Comparison of ENCODE assay signal across 11 mouse cellular contexts in genomic region chr12:12993894-12994714, GRCm38 (mm10). TPM values are rescaled to one million over a fixed set of nuclear protein-coding genes. Genes with fewer than 3 reads are reported as not detected.
DNase-seq lines count a peak whose midpoint lies in the region; ATAC-seq and TF ChIP-seq lines count a peak whose summit lies in the region.
"Had no signal": no experiment of that assay in that cellular context is flagged by ENCODE, and none has a peak within 500 bp of the region (broad histone marks: within the 10 kb centered on the region; RNA-seq: fewer than 3 reads in every experiment).

No protein-coding gene starts in this region.

- TF ChIP-seq CTCF in kidney, adult 2 months (conservative IDR thresholded peaks at IDR 0.05; ENCODE audit: insufficient read depth, insufficient read length, low read depth, low read length): no peak
- no peak for TF ChIP-seq CTCF in heart, adult 2 months (IDR thresholded peaks at IDR 0.05)
- TF ChIP-seq CTCF in lung, postnatal 0 days (IDR thresholded peaks at IDR 0.05): no peak
- no peak for TF ChIP-seq CTCF in intestine, postnatal 0 days (IDR thresholded peaks at IDR 0.05; ENCODE audit: low read depth)

- DNase-seq in kidney, adult 2 months: peak; percentile 4
- DNase-seq in kidney, postnatal 25 days: no peak
- DNase-seq in embryo, embryonic 10 days (ENCODE audit: low spot score): peak; percentile 74
- peak; percentile 22 to 48 for DNase-seq in heart, adult 2 months
- DNase-seq in lung, postnatal 0 days (ENCODE audit: low spot score): peak; percentile 50
- DNase-seq in layer of hippocampus, postnatal 14 days (ENCODE audit: low spot score in 2 of 2): no peak
- DNase-seq in thymus, postnatal 0 days (ENCODE audit: low spot score): no peak
- DNase-seq: liver had no signal

- H3K27me3 ChIP-seq in kidney, adult 2 months (replicated peaks; ENCODE audit: control insufficient read depth, insufficient read depth, low read length): no peaks in the 10 kb centered on the region
- H3K27me3 ChIP-seq in heart, adult 2 months (ENCODE audit: control insufficient read depth, insufficient read depth, low read length): no peaks in the 10 kb centered on the region
- H3K27me3 ChIP-seq in lung, postnatal 0 days (replicated peaks; ENCODE audit: insufficient read depth, low read length): no peaks in the 10 kb centered on the region
- H3K27me3 ChIP-seq in intestine, postnatal 0 days (replicated peaks; ENCODE audit: control insufficient read depth, insufficient read depth, low read length): no peaks in the 10 kb centered on the region
- H3K27me3 ChIP-seq: embryonic facial prominence, embryonic 12.5 days had no signal

- no peaks in the 10 kb centered on the region for H3K9me3 ChIP-seq in lung, postnatal 0 days (ENCODE audit: low read length)
- no peaks in the 10 kb centered on the region for H3K9me3 ChIP-seq in intestine, postnatal 0 days (ENCODE audit: control insufficient read depth)
- H3K9me3 ChIP-seq: embryonic facial prominence, embryonic 12.5 days had no signal

- intact Hi-C loops in heart, adult 2 months (cut with DNase I): loop anchor here (5.0 kb wide), 1 partner anchor 47 kb away; no protein-coding TSS in a partner anchor

- H3K79me2 ChIP-seq in heart, adult 2 months (replicated peaks; ENCODE audit: control insufficient read depth, insufficient read depth, low read length): no peaks in the 10 kb centered on the region

- peak; percentile 43 for ATAC-seq in lung, postnatal 0 days
- no peak for ATAC-seq in intestine, postnatal 0 days

- WGBS in kidney, adult 2 months: 67% methylated on average over 8 of the region's 8 CpGs
- WGBS in heart, adult 2 months: 35% methylated on average over 8 of the region's 8 CpGs
- 30% methylated on average over 8 of the region's 8 CpGs for WGBS in lung, postnatal 0 days
- 52% methylated on average over 8 of the region's 8 CpGs for WGBS in intestine, postnatal 0 days

- no peaks in the 10 kb centered on the region for H3K36me3 ChIP-seq in kidney, adult 2 months (ENCODE audit: control insufficient read depth, insufficient read depth, low read length)
- no peaks in the 10 kb centered on the region for H3K36me3 ChIP-seq in heart, adult 2 months (ENCODE audit: control insufficient read depth, insufficient read depth, low read length)
- H3K36me3 ChIP-seq in lung, postnatal 0 days (ENCODE audit: insufficient read depth, low read length): no peaks in the 10 kb centered on the region
- no peaks in the 10 kb centered on the region for H3K36me3 ChIP-seq in intestine, postnatal 0 days (ENCODE audit: control insufficient read depth, insufficient read depth)
- H3K36me3 ChIP-seq: embryonic facial prominence, embryonic 12.5 days had no signal

- H3K4me2 ChIP-seq in lung, postnatal 0 days (replicated peaks; ENCODE audit: low read depth, low read length): no peak overlapping the region
- H3K4me2 ChIP-seq in intestine, postnatal 0 days (replicated peaks; ENCODE audit: low read depth): no peak overlapping the region
- H3K4me2 ChIP-seq: embryonic facial prominence, embryonic 12.5 days had no signal

- H3K9ac ChIP-seq in heart, adult 2 months (ENCODE audit: low read depth, low read length): no peak overlapping the region
- no peak overlapping the region for H3K9ac ChIP-seq in lung, postnatal 0 days (replicated peaks; ENCODE audit: low read depth)
- H3K9ac ChIP-seq in intestine, postnatal 0 days (ENCODE audit: low read depth, low read length): no peak overlapping the region
- H3K9ac ChIP-seq: embryonic facial prominence, embryonic 12.5 days had no signal

- peaks cover 4% of the 10 kb centered on the region; the same call in 1 of the 2 replicates for H3K4me1 ChIP-seq in kidney, adult 2 months (ENCODE audit: control insufficient read depth, insufficient read depth, low read length)
- H3K4me1 ChIP-seq in heart, adult 2 months (ENCODE audit: control insufficient read depth, insufficient read depth, low read length): peaks cover 13% of the 10 kb centered on the region
- peaks cover 3% of the 10 kb centered on the region; the same call in 1 of the 2 replicates for H3K4me1 ChIP-seq in lung, postnatal 0 days (ENCODE audit: insufficient read depth, low read depth, low read length)
- no peaks in the 10 kb centered on the region for H3K4me1 ChIP-seq in intestine, postnatal 0 days (replicated peaks; ENCODE audit: control insufficient read depth, insufficient read depth, low read length)

- no peak overlapping the region for H3K4me3 ChIP-seq in kidney, adult 2 months (ENCODE audit: insufficient read depth, low read depth, low read length)
- H3K4me3 ChIP-seq in heart, adult 2 months: no peak overlapping the region
- H3K4me3 ChIP-seq in lung, postnatal 0 days (ENCODE audit: low read depth, low read length): no peak overlapping the region
- no peak overlapping the region for H3K4me3 ChIP-seq in intestine, postnatal 0 days (ENCODE audit: low read depth, low read length)
- H3K4me3 ChIP-seq: embryonic facial prominence, embryonic 12.5 days; myocyte had no signal

- no peak for TF ChIP-seq POLR2A in kidney, adult 2 months (IDR thresholded peaks at IDR 0.05; ENCODE audit: low read depth, low read length)
- TF ChIP-seq POLR2A in heart, adult 2 months (IDR thresholded peaks at IDR 0.05; ENCODE audit: insufficient read depth, low read depth, low read length): no peak

- peak overlapping the region; percentile 9; the same call in 1 of the 2 replicates for H3K27ac ChIP-seq in kidney, adult 2 months (ENCODE audit: insufficient read depth, low read depth, low read length)
- peak overlapping the region; percentile 26; the same call in 1 of the 2 replicates for H3K27ac ChIP-seq in heart, adult 2 months
- H3K27ac ChIP-seq in lung, postnatal 0 days (ENCODE audit: low read length): no peak overlapping the region
- H3K27ac ChIP-seq in intestine, postnatal 0 days (ENCODE audit: low read depth, low read length): no peak overlapping the region
- H3K27ac ChIP-seq: embryonic facial prominence, embryonic 12.5 days had no signal

- no peak for TF ChIP-seq EP300 in heart, adult 2 months (IDR thresholded peaks at IDR 0.05; ENCODE audit: insufficient read depth, low read depth, low read length)
- TF ChIP-seq EP300 in lung, postnatal 0 days (IDR thresholded peaks at IDR 0.05): peak; percentile 13; the same call in 1 of the 2 replicates

RNA-seq across cellular contexts. Expression of gene Mycn, which starts 52.4 kb away (rescaled TPM):
- polyA plus RNA-seq in kidney, adult 2 months (2012; rRNA removed): 2.4 and 2.8 TPM in 2 replicates
- total RNA-seq in heart, adult 2 months (2021): 1 to 10 TPM; 1.8 to 1.9 TPM
- polyA plus RNA-seq in heart, adult 2 months (2012; rRNA removed): 3.1 and 4.7 TPM in 2 replicates
- 10.2 and 10.9 TPM in 2 replicates for polyA plus RNA-seq in lung, postnatal 0 days (2015; fragmentation: Nextera tagmentation; extraction: Ambion mirVana)
- total RNA-seq in layer of hippocampus, postnatal 14 days (2021): 10 to 100 TPM; 19.1 to 21.3 TPM
- 18.2 and 21.3 TPM in 2 replicates for polyA plus RNA-seq in intestine, postnatal 0 days (2015; fragmentation: Nextera tagmentation; extraction: Ambion mirVana)
- polyA plus RNA-seq in thymus, postnatal 0 days (2015; fragmentation: Nextera tagmentation; extraction: Ambion mirVana): 10.4 TPM in 2 replicates

Comparison
In these comparisons a context has a peak if more than half of its experiments do, and no peak if none do; other contexts are left out.
1. DNase-seq: peak in kidney, adult 2 months (single experiment), embryo, embryonic 10 days (single experiment), heart, adult 2 months (2 of 2) and lung, postnatal 0 days (single experiment); none in kidney, postnatal 25 days (0 of 2), layer of hippocampus, postnatal 14 days (0 of 2) and thymus, postnatal 0 days (single experiment).
2. H3K27ac ChIP-seq: peak in kidney, adult 2 months (single experiment) and heart, adult 2 months (single experiment); none in lung, postnatal 0 days (single experiment) and intestine, postnatal 0 days (single experiment).